Mouse (Mus musculus): ENCODE data around the gene Hmgb1. TPM values are rescaled to one million over a fixed set of nuclear protein-coding genes. Genes with fewer than 3 reads are reported as not detected.

The Hmgb1 gene
- total RNA-seq, 4 experiments from 2014 or later, result 77.8 to 97.3 (median 89.0) TPM

- DNase-seq (ENCODE audit: low spot score), result peak; percentile 19
Observed at GRCm38 (mm10) chr5:149062833-149063232, 121.5 kb downstream of the Hmgb1 start.

DNA sequence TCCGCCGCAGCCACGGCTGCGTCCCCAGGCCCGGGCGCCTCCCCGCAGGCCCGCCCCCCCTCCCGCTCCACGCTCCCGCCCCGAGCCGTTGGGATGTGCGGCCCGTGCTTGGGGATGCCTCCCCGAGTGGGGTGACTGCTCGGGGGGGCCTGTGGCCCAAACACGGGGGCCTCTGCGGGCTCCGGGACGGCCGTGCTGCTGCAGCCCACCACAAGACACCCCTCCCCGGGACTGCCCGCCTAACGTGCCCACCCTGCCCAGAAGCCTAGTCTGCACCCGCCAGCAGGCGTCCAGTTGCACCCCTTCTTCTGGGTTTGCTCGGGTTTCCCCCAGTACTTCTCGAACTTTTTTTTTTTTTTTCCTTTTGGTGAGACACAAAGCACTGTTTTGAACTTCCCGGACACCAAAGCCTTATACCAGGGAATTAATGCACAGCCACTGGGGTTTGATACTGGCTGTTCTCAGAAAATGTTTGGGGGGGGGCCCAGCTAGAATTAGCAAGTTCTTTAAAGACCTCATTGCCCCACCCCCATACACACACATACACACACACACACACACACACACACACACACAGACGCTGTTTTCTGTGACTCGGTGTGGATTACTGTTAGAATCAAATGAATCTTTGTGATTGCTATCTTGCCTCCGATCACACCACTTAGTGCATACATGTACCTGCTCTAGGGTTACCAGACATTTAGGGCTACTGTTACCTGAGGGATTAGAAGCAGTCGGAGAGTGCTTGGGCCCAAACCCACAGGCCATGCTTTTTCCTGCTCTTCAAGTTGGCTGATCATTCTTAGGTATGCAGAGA lies 130.7 kb downstream of the Hmgb1 start:
- DNase-seq (ENCODE audit: low spot score), result no peak

GRCm38 (mm10) chr5:149052421-149053338 lies 131.6 kb downstream of the Hmgb1 start:
- DNase-seq (ENCODE audit: low spot score), result peak; percentile 98

GRCm38 (mm10) chr5:149051571-149052420 lies 132.5 kb downstream of the Hmgb1 start:
- peak; percentile 82 for DNase-seq (ENCODE audit: low spot score)

DNA sequence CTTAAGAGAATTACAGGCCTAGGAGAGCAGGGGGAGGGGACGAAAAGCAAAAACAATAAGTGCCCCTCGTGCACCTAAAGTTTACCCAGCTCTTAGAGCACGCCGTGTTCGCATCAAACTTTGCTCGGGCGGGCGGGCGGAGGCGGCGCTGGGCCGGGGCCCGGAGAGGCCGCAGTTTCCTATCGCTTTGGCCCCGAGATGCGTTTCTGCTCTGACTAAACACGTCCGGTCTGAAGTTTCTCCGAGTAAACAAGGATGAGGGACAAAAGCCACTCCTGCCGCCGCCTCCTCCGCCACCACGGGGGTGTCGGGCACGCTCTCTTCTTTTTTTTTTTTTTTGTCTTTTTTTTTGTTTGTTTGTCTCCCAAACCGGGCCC lies 133.1 kb downstream of the Hmgb1 start:
- no peak for DNase-seq (ENCODE audit: low spot score)

- DNase-seq (ENCODE audit: low spot score), result peak; percentile 4
Observed at GRCm38 (mm10) chr5:149050588-149051160, 133.6 kb downstream of the Hmgb1 start.

GRCm38 (mm10) chr5:149049435-149049834 lies 134.9 kb downstream of the Hmgb1 start:
- DNase-seq (ENCODE audit: low spot score), result no peak

GRCm38 (mm10) chr5:149048961-149049360 lies 135.3 kb downstream of the Hmgb1 start:
- DNase-seq (ENCODE audit: low spot score), result peak; percentile 18

GRCm38 (mm10) chr5:149046650-149047049 lies 137.6 kb downstream of the Hmgb1 start:
- DNase-seq (ENCODE audit: low spot score), result no peak

GRCm38 (mm10) chr5:149045470-149046085 lies 138.7 kb downstream of the Hmgb1 start:
- no peak for DNase-seq (ENCODE audit: low spot score)

DNA sequence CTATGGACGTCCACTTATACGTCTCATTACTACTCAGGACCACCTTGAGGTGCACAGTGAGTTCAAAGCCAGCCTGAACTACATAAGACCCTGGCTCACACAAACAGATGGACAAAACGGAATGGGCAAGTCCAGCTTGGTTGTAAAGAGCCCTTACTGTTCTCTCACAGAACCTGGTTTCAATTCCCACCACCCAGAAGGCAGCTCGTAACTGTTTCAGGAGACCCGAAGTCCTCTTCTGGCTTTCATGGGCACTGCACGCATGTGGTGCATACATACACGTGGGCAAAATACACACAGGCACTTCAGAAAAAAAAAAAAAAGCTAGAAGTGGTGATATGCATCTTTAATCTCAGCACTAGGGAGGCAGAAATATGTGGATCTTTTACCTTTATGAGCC lies 139.2 kb downstream of the Hmgb1 start:
- no peak for DNase-seq (ENCODE audit: low spot score)

DNA sequence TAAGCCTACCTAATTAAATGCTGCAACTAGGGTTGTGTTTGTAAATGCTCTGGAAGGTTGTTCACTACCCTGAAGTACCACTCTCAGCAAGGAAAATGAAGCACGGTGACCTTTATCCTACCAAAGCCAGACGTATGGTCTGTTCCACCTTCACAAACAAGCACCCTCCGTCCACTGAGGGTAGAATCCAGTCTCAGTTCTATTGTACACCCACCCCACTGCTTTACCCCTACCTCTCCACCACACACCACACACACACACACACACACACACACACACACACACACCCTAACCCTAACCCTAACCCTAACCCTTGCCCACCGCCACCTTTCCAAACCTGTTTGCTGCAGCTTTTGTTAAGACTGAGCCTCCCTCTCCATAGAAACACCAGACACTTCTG lies 140.2 kb downstream of the Hmgb1 start:
- no peak for DNase-seq (ENCODE audit: low spot score)

GRCm38 (mm10) chr5:149043240-149043639 lies 141.0 kb downstream of the Hmgb1 start:
- no peak for DNase-seq (ENCODE audit: low spot score)

GRCm38 (mm10) chr5:149039825-149040224 lies 144.5 kb downstream of the Hmgb1 start:
- DNase-seq (ENCODE audit: low spot score), result no peak

DNA sequence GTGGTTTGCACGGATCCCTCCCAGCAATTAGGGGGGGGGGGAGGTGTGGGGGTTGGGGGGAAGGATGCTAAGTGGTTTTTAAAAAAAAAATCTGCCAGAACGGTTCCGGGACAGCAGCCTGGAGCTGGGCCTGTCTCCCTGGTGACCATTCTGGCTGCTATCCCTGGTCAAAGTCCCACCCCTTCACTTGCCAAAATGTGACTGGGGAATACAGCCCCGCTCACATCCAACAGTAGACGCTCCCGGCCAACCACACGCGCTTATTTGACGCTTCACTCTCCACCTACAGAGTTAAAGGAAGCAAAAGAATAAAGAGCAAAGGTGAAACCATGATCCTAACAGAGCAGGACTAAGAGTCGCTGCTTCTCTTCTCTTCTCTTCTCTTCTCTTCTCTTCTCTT lies 146.6 kb downstream of the Hmgb1 start:
- DNase-seq (ENCODE audit: low spot score), result peak; percentile 45

DNA sequence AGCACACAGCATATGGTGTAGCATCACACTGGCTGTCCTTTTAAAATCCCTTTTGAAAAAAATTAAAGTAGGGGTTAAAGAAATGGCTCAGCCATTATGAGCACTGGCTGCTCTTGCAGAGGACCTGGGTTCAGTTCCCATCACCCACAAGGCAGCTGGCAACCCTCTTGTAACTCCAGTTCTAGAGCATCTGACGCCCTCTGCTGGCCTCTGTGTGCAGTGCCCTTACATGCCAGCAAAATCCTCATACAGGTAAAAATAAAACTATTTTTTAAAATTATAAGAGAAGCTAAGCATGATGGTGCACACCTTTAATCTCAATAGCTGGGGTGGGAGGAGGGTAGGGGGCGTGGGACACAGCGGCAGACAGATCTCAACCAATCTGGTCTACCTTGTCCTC lies 147.4 kb downstream of the Hmgb1 start:
- no peak for DNase-seq (ENCODE audit: low spot score)

DNA sequence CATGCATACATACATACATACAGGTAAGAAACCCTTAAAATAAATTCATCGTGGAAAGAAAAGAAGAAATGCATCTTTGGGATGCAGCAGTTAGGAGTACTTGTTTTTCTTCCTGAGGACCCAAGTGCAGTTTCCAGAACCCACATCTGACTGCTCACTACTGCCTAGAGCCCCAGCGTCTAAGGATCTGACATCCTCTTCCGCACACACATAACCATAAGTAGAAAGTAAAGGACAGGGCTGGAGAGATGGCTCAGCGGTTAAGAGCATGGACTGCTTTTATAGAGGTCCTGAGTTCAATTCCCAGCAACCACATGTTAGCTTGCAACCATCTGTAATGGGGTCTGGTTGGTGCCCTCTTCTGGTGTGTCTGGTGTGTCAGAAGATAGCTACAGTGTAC lies 151.9 kb downstream of the Hmgb1 start:
- no peak for DNase-seq (ENCODE audit: low spot score)

GRCm38 (mm10) chr5:149031199-149031750 lies 153.0 kb downstream of the Hmgb1 start:
- DNase-seq (ENCODE audit: low spot score), result peak; percentile 69

GRCm38 (mm10) chr5:149030103-149030502 lies 154.2 kb downstream of the Hmgb1 start:
- DNase-seq (ENCODE audit: low spot score), result no peak

GRCm38 (mm10) chr5:149028394-149028793 lies 155.9 kb downstream of the Hmgb1 start:
- no peak for DNase-seq (ENCODE audit: low spot score)

DNA sequence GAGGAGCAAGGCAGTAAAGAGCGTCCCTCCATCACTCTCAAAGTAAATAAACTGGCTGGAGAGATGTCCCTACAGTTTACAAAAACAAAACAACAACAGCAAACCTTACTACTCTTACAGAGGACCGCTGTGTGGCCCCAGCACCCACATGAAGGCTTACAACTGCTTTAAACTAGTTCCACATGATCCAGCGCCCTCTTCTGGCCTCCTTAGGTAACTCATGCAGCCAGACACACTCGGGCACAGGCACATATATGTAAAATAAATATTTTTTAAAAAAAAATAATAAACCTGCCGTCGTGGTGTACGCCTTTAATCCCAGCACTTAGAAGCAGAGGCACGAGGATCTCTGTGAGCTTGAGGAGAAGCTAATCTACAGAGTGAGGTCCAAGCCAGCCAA lies 156.9 kb downstream of the Hmgb1 start:
- no peak for DNase-seq (ENCODE audit: low spot score)
